ENCODE assay signal across 8 mouse cellular contexts in the genomic region with DNA sequence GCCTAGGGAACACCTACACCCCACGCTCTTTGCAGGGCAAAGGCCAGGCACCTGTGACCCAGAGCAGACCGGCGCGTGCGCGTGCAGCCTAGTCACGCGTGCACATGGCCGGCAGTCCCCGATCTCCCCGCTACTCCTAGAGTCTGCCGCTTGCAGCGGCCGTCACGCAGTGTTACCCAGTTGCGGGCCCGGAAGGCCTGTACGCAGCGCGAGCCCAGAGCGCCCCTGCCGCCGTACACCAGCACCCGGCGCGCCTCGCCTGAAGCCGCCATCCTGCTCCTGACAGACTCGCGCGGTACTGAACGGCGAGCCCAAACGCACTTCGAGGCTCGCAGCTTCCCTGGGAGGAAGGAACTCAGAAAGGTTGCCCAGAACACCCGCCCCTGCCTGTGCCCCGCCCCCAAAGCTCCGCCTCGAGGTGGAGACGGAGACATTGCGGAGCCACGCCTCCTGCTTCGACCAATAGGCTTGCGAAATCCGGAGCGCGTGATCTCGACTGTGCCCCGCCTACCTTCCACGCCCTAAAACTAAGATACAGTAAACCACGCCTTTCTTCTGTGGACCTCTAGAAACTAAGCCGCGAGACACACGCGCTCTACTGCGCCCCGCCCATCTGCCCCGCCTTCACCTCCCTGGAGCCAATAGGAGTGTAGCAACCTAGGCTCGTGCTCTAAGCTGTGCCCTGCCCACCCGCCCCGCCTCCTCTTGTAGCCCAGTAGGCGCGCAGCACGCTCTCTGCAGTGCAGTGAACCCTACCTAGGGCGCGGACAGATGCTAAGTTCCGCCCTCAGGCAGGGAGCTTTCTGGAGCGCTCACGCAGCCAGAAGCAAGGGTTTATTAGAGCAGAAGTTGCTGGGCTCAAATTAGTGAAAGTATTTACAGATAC. TPM values are rescaled to one million over a fixed set of nuclear protein-coding genes. Genes with fewer than 3 reads are reported as not detected.
DNase-seq lines count a peak whose midpoint lies in the region; ATAC-seq and TF ChIP-seq lines count a peak whose summit lies in the region.

A gene (minus strand): TSS at position 406 of the 886 bp plus-strand sequence.

- DNase-seq in ES-E14 (ENCODE audit: low read depth, low spot score), result peak; percentile 99
- DNase-seq in cerebellum, adult 11-12 months, result peak; percentile 97
- peak; percentile 93 for DNase-seq in heart, postnatal 25 days (ENCODE audit: low spot score)
- peak; percentile 91 to 97 for DNase-seq in layer of hippocampus, adult 18-20 months (ENCODE audit: low spot score in 2 of 2)
- DNase-seq in lung, adult 2 months, result peak; percentile 89
- peak; percentile 90 to 96 for DNase-seq in thymus, adult 18-20 months

- peak; percentile 77; the same call in 1 of the 2 replicates for TF ChIP-seq POLR2A in lung, adult 2 months (IDR thresholded peaks at IDR 0.05; ENCODE audit: borderline replicate concordance, extremely low read depth, low read depth, low read length)

- H3K4me3 ChIP-seq in ES-E14 (ENCODE audit: insufficient read depth in 1 of 2, low read depth in 1 of 2, low read length in 2 of 2, poor library complexity in 1 of 2, severe bottlenecking in 1 of 2), result peak within 1 kb of the TSS; percentile 67 to 94
- peak within 1 kb of the TSS; percentile 73 for H3K4me3 ChIP-seq in forebrain, embryonic 15.5 days
- peak within 1 kb of the TSS; percentile 58 for H3K4me3 ChIP-seq in lung, adult 2 months (replicated peaks; ENCODE audit: extremely low read depth, low read depth, low read length)

- peaks cover 4 to 11% of the 10 kb centered on the region in 2 experiments; a peak in 2 of 4 replicates for H3K4me1 ChIP-seq in ES-E14 (ENCODE audit: control insufficient read depth in 2 of 2, insufficient read depth in 2 of 2, low read length in 2 of 2, poor library complexity in 1 of 2)
- peaks cover 14% of the 10 kb centered on the region for H3K4me1 ChIP-seq in forebrain, embryonic 15.5 days
- H3K4me1 ChIP-seq in lung, adult 2 months (ENCODE audit: control insufficient read depth, insufficient read depth, low read length), result 0 out of 2 replicates have a peak, but pooled peaks cover 2% of the 10 kb centered on the region

- peak within 1 kb of the TSS; percentile 95 for H3K4me2 ChIP-seq in forebrain, embryonic 15.5 days (replicated peaks)

- in situ Hi-C loops in ES-E14 (cut with MboI; ENCODE audit: low sequenced_read_pairs in 2 of 2, unreplicated experiment in 2 of 2), result loop anchor here in 1 of 2 experiments (25.0 kb wide), 1 partner anchor 887 kb away; no protein-coding TSS in a partner anchor

- no peaks in the 10 kb centered on the region for H3K27me3 ChIP-seq in forebrain, embryonic 15.5 days

- under 1% methylated on average over 70 of the region's 70 CpGs for WGBS in forebrain, embryonic 15.5 days
- under 1% methylated on average over 70 of the region's 70 CpGs for WGBS in lung, adult 2 months

- no peaks in the 10 kb centered on the region; the same call in none of the 2 replicates for H3K36me3 ChIP-seq in ES-E14 (ENCODE audit: control insufficient read depth, insufficient read depth, low read length, poor library complexity, severe bottlenecking)
- H3K36me3 ChIP-seq in forebrain, embryonic 15.5 days, result no peaks in the 10 kb centered on the region

- H3K9me3 ChIP-seq in ES-E14 (ENCODE audit: control insufficient read depth, insufficient read depth, low read depth, low read length), result no peaks in the 10 kb centered on the region
- no peaks in the 10 kb centered on the region for H3K9me3 ChIP-seq in forebrain, embryonic 15.5 days

- no peak for TF ChIP-seq CTCF in lung, adult 2 months (IDR thresholded peaks at IDR 0.05; ENCODE audit: insufficient read depth, low read length)

- peak within 1 kb of the TSS; percentile 53; the same call in 1 of the 2 replicates for H3K27ac ChIP-seq in ES-E14 (ENCODE audit: insufficient read depth, low read depth, low read length, poor library complexity, severe bottlenecking)
- H3K27ac ChIP-seq in forebrain, embryonic 15.5 days (replicated peaks), result peak within 1 kb of the TSS; percentile 63

- peak; percentile 99 for ATAC-seq in forebrain, embryonic 15.5 days (replicated peaks)
- peak; percentile 92 for ATAC-seq in neutrophil, adult 5-6 weeks (ENCODE audit: extremely low read depth, insufficient number of reproducible peaks, low FRiP score, poor library complexity, severe bottlenecking)

- intact Hi-C loops in heart, postnatal 25 days (cut with DNase I), result loop anchor here (2.0 to 5.0 kb wide), 2 partner anchors 43 to 1223 kb away; a partner anchor contains a TSS

- H3K9ac ChIP-seq in ES-E14 (ENCODE audit: insufficient read depth, low read depth, low read length, poor library complexity, severe bottlenecking), result peak within 1 kb of the TSS; percentile 89
- H3K9ac ChIP-seq in forebrain, embryonic 15.5 days (replicated peaks), result peak within 1 kb of the TSS; percentile 67

TF ChIP-seq in ES-E14, 5 proteins besides CTCF, POLR2A, EP300 and RAD21:
- TF ChIP-seq ZC3H11A (IDR thresholded peaks at IDR 0.05; ENCODE audit: borderline replicate concordance, low read depth, low read length) (no peak), MAFK (IDR thresholded peaks at IDR 0.05; ENCODE audit: insufficient read depth, low read depth, low read length) (no peak), ZNF384 (IDR thresholded peaks at IDR 0.05; ENCODE audit: low read depth, low read length) (no peak), HCFC1 (IDR thresholded peaks at IDR 0.05; ENCODE audit: borderline replicate concordance, insufficient read depth, low read length) (no peak; the same call in 1 of the 2 replicates), CHD2 (IDR thresholded peaks at IDR 0.05; ENCODE audit: low read depth, low read length) (no peak; the same call in 1 of the 2 replicates)

RNA-seq across cellular contexts. Expression of the gene that starts here (rescaled TPM):
- 34.0 and 40.2 TPM in 2 replicates for total RNA-seq in ES-E14 (2012; rRNA removed)
- 107 and 110 TPM in 2 replicates for polyA plus RNA-seq in forebrain, embryonic 15.5 days (2015; fragmentation: Nextera tagmentation; extraction: Ambion mirVana)
- 10 to 100 TPM; 74.0 to 79.6 TPM for total RNA-seq in heart, postnatal 25 days (2021)
- total RNA-seq in layer of hippocampus, adult 18-20 months (2021), result 100 to 1,000 TPM; 201 to 228 TPM
- polyA plus RNA-seq in lung, adult 2 months (2012; rRNA removed), result 54.9 and 57.6 TPM in 2 replicates
- 6.2 and 10.9 TPM in 2 replicates for total RNA-seq in neutrophil, adult 5-6 weeks (2017)

Comparison
In these comparisons a context has a peak if more than half of its experiments do, and no peak if none do; other contexts are left out.
1. Peak in every context shown above with its lines: DNase-seq, ATAC-seq, H3K4me3 ChIP-seq and H3K27ac ChIP-seq.